Mouse (Mus musculus): Measurements from ENCODE around the gene Pgm5.
A peak's percentile ranks its signal among the peaks of the same experiment; 100 is the strongest.

Pgm5 gene

DNA sequence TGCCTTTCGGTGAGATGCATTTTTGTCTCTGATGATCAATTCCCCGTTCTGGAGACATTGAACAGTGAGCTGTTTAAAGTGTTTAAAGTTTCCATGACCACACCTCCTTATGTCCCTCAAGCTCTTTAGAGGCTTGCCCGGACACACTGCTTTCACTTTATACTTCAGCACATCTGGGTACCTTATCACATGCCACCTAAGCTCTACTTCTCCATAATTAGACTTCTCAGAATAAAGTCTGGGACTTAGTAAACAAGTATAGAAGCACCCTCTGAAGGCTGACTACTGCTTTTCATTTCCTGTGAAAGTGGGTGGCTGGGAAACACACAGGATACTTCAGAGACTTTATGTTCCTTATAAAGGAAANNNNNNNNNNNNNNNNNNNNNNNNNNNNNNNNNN lies 204.7 kb downstream of the Pgm5 start:
- DNase-seq (ENCODE audit: low read depth) = peak; percentile 32

GRCm38 (mm10) chr19:24653230-24653799 lies 208.3 kb downstream of the Pgm5 start:
- DNase-seq (ENCODE audit: low read depth) = no peak

- no peak for DNase-seq (ENCODE audit: low read depth)
These were observed 209.2 kb downstream of the Pgm5 start for GRCm38 (mm10) chr19:24652342-24653019.

- DNase-seq (ENCODE audit: low read depth) = no peak
These were observed 210.1 kb downstream of the Pgm5 start for GRCm38 (mm10) chr19:24651595-24651994.

DNA sequence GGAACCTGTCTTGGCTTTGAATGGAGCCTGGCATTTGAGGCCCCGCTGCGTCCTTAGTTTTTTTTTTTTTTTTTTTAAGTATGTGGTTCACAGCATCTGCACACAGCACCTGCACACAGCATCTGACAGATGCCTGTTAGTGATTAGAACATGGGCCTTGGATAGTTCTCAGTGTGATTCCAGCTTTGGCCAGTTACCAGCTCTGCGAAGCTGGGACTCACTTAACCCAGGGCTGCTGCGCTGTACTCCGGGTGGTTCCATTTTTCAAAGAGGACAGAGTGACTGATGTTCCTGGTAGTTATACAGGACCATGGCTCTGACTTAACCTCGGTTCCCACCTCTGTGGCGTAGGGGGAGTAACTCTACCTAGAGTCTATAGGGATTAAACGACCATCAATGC lies 211.2 kb downstream of the Pgm5 start:
- no peak for DNase-seq (ENCODE audit: low read depth)

GRCm38 (mm10) chr19:24648016-24648415 lies 213.6 kb downstream of the Pgm5 start:
- no peak for DNase-seq (ENCODE audit: low read depth)

DNA sequence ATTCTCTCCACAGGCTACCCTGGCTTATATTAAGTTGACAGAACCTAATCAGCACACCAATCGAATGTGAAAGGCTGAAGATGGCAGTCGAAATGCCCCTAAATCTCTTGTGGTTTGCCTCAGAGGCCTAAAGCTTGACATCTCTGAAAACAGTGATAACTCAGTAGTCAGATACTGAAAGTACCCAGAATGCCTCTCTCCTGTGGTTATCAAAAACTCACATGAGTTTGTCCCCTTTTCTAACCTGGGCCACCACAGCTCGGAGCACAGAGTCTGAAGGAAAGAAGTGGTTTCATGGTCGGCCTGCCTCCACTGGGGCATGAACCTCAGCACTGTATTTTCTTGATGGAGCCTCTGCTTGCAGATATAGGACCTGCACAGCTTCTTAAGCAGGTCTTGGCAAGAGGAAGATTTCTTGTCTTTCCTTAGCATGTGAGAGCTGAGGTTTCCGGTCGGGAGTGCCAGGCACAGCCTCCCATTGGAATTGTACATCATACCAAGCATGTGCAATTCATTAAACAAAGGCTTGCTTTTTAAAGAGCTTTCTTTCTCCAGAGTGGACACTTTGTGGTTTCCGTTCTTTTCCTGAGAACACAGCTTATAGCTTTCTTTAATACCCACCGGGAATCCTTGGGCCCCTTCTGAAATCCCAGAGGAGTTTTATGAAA lies 215.4 kb downstream of the Pgm5 start:
- peak; percentile 62 for DNase-seq (ENCODE audit: low read depth)

GRCm38 (mm10) chr19:24644971-24645370 lies 216.7 kb downstream of the Pgm5 start:
- DNase-seq (ENCODE audit: low read depth) = no peak

DNA sequence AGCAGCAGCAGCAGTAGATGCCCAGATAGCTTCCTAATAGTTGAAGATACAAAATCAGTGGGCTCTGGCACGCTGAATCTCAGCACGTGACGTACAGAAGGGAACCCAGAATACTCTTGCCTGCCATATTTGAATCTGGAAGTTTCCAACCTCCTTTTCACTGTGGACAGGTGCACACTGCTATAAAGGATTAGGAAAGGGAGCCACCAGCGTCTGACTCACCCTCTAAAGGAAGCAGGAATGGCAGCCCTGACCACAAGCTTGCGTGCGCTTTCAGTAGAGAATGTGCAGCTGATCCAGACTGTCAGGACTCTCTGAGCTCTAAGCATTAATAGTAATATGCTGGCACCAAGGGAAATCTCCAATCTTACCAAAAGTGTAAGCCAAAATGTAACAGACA lies 220.7 kb downstream of the Pgm5 start:
- DNase-seq (ENCODE audit: low read depth) = no peak

DNA sequence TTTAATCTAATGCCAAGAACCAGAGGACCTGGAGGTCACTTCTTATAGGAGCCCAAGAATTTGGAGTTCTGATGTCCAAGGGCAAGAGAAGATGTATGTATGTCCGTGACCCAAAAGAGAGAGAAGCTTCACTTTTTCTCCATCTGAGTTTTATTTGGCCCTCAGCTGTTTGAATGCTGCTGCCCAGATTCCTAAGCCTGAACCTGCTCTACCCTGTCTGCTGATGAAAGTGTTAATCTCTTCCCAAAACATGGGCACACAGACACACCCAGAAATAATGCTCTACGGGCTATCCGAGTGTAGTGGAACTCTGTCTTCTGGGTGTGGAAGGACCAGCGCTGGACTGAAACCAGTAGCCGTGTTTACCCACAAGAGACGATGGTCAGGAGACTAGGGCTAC lies 223.7 kb downstream of the Pgm5 start:
- no peak for DNase-seq (ENCODE audit: low read depth)

- no peak for DNase-seq (ENCODE audit: low read depth)
These were observed 225.0 kb downstream of the Pgm5 start for GRCm38 (mm10) chr19:24636616-24637015.

GRCm38 (mm10) chr19:24634602-24635001 lies 227.1 kb downstream of the Pgm5 start:
- peak; percentile 75 for DNase-seq (ENCODE audit: low read depth)
